Mouse (Mus musculus) stomach, embryonic 14.5 days (tissue): ENCODE measurements around the gene Tnip3. TPM values are rescaled to one million over a fixed set of nuclear protein-coding genes. Genes with fewer than 3 reads are reported as not detected.

Source experiments
- ATAC-seq: fragments of 200-750 bp; cut with Nextera tagmentation; 2 replicates; pipeline ENCODE4 v1.8.0; 2017; ENCODE audit warnings: low read depth, moderate TSS enrichment; ENCODE audit not compliant: insufficient number of reproducible peaks, insufficient read depth, low FRiP score
- H3K27ac ChIP-seq: fragments of 300-500 bp; sonication (generic); 2 replicates; pipeline ENCODE4 v1.5.1; 2014; ENCODE audit warnings: mild to moderate bottlenecking, low read length, moderate library complexity, mixed read lengths
- H3K27me3 ChIP-seq: fragments of 300-500 bp; sonication (generic); 2 replicates; pipeline ENCODE4 v1.6.1; 2014; ENCODE audit warnings: low read length, control low read depth, mixed read lengths; ENCODE audit not compliant: control insufficient read depth, insufficient read depth
- H3K36me3 ChIP-seq: fragments of 300-500 bp; sonication (generic); 2 replicates; pipeline ENCODE4 v1.6.1; 2014; ENCODE audit warnings: mild to moderate bottlenecking, control low read depth, low read length, moderate library complexity, mixed read lengths; ENCODE audit not compliant: control insufficient read depth, insufficient read depth
- H3K4me1 ChIP-seq: fragments of 300-500 bp; sonication (generic); 2 replicates; pipeline ENCODE4 v1.6.1; 2014; ENCODE audit warnings: low read length, control low read depth, mixed read lengths; ENCODE audit not compliant: control insufficient read depth, insufficient read depth
- H3K4me2 ChIP-seq: fragments of 300-500 bp; sonication (generic); replicated peaks from 2 replicates; pipeline ENCODE4 v1.6.1; 2014; ENCODE audit warnings: low read depth, low read length, control low read depth
- H3K4me3 ChIP-seq: fragments of 300-500 bp; sonication (generic); 2 replicates; pipeline ENCODE4 v1.5.1; 2014; ENCODE audit warnings: low read depth, low read length, control low read depth
- H3K9ac ChIP-seq: fragments of 300-500 bp; sonication (generic); replicated peaks from 2 replicates; pipeline ENCODE4 v1.6.1; 2014; ENCODE audit warnings: low read depth, mild to moderate bottlenecking, control low read depth, low read length, moderate library complexity, mixed read lengths
- H3K9me3 ChIP-seq: fragments of 300-500 bp; sonication (generic); 2 replicates; pipeline ENCODE4 v1.6.1; 2016; ENCODE audit warnings: low read depth, low read length, control low read depth; ENCODE audit not compliant: control insufficient read depth
- WGBS: fragments of 180-500 bp; shearing (Covaris S2); extraction: QIAGEN DNeasy Blood & Tissue Kit; methylation state at CpG from one replicate; pipeline ENCODE4 v1.1.7; 2014; 5-methylcytosine and 5-hydroxymethylcytosine counted together
- polyA plus RNA-seq: library from polyadenylated mRNA; unstranded; fragments of >200 nt; fragmentation: Nextera tagmentation; extraction: Ambion mirVana; gene quantifications from 2 replicates; pipeline ENCODE4 v1.2.1, GENCODE M21; 2014

Tnip3 gene
- polyA plus RNA-seq, 1 experiment from 2014 or later = not detected

GRCm38 (mm10) chr6:65564657-65565039 is 39.5 kb downstream of the Tnip3 start:
- Histone ChIP-seq H3K4me2 (no peak overlapping the region), H3K36me3 (no peaks in the 10 kb centered on the region), H3K27me3 (no peaks in the 10 kb centered on the region), H3K9ac (no peak overlapping the region), H3K9me3 (no peaks in the 10 kb centered on the region), H3K4me1 (no peaks in the 10 kb centered on the region), H3K4me3 (no peak overlapping the region), H3K27ac (no peak overlapping the region)
- WGBS = 50% methylated on average over 2 of the region's 2 CpGs
- ATAC-seq = no peak

DNA sequence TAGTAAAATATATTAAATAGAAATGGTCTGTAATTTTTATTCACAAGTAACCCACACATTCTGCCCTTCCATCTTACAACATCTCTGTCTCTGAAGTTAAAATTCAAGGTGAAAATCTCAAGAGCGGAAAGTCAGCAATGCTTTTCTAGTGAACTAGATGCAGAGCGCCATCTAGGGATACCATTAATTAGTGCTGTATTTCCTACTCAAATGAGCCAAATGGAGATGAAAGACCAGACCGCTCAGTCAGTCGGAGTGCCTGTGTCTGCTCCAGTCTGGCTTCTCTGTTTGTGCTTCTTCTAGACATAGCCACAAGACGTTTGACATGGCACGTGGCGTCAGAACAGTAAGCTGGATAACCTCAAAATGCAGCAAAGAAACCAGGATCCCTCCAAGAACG is 44.6 kb downstream of the Tnip3 start:
- no peaks in the 10 kb centered on the region for H3K9me3 ChIP-seq
- no peak overlapping the region for H3K4me2 ChIP-seq
- WGBS = 33% methylated on average over 8 of the region's 8 CpGs
- no peak for ATAC-seq
- no peaks in the 10 kb centered on the region for H3K36me3 ChIP-seq
- H3K4me1 ChIP-seq = no peaks in the 10 kb centered on the region
- no peak overlapping the region for H3K9ac ChIP-seq
- H3K4me3 ChIP-seq = no peak overlapping the region
- no peak overlapping the region for H3K27ac ChIP-seq
- H3K27me3 ChIP-seq = no peaks in the 10 kb centered on the region

DNA sequence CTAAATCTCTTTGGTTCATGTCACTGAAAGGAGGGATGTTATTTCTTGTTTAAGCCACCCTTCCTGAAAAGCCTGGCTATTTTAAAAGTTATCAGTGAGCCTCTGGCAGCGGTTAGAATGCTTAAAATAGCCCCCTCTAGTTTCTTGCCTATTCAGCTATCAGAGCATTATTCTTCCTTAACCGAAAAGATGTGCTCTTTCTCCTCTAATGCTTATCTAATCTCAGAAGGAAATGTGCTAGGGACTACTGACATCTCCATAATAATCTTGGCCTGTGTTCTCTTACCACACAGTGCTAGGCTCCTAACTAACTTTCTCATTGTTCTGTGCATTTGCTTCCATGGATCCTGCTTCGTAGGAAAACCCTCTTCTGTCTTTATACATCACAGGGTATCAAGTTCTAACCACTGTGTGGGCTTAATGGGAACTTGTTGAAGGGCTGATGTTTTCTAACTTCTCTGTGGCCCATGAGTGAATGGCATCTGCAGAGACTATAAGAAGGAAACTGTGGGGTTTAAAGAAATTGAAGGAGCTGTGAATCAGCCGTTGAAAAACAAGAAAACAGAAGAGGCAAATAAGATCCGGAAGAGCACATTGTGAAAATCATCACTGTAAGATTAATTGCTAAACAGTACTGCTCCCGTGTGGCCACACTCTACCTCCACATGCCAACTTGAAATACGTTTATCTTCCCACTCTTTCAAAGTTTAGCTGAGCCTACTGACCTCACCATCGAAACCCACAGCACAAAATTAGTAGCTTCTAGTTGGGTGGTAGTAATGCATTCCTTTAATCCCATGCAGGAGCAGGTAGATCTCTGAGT is 53.2 kb downstream of the Tnip3 start:
- ATAC-seq = no peak
- H3K4me3 ChIP-seq = no peak overlapping the region
- H3K4me2 ChIP-seq = no peak overlapping the region
- H3K36me3 ChIP-seq = no peaks in the 10 kb centered on the region
- H3K9ac ChIP-seq = no peak overlapping the region
- H3K27me3 ChIP-seq = no peaks in the 10 kb centered on the region
- 55% methylated on average over 8 of the region's 8 CpGs for WGBS
- no peaks in the 10 kb centered on the region for H3K4me1 ChIP-seq
- no peak overlapping the region for H3K27ac ChIP-seq
- H3K9me3 ChIP-seq = no peaks in the 10 kb centered on the region

GRCm38 (mm10) chr6:65583029-65583428 is 57.9 kb downstream of the Tnip3 start:
- H3K27me3 ChIP-seq = no peaks in the 10 kb centered on the region
- H3K4me3 ChIP-seq = no peak overlapping the region
- no peak overlapping the region for H3K4me2 ChIP-seq
- 79% methylated on average over 4 of the region's 4 CpGs for WGBS
- H3K4me1 ChIP-seq = no peaks in the 10 kb centered on the region
- no peak for ATAC-seq
- no peak overlapping the region for H3K9ac ChIP-seq
- H3K27ac ChIP-seq = no peak overlapping the region
- no peaks in the 10 kb centered on the region for H3K36me3 ChIP-seq
- H3K9me3 ChIP-seq = no peaks in the 10 kb centered on the region

DNA sequence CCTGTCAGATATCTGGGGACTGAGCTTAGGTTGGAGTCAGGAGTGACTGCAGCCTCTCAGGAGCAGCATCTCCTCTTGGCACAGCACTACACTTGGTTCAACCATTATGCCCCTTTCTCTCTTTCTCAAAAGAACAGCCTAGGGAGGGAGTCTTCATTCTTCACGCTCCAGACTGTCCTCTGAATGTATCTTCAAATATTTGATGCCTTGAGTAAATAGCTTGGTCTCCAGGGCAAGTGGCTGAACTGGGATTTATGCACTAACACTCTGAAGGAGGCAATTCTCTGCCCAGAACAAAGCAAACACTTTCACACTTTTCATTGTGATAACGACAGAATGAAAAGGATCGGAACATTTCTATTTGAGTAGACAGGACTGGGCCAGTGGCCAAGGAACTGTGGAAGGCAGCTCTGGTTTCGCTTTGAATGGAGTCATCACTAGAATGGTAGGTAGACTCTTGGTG is 59.8 kb downstream of the Tnip3 start:
- Histone ChIP-seq H3K9me3 (no peaks in the 10 kb centered on the region), H3K4me2 (no peak overlapping the region), H3K9ac (no peak overlapping the region), H3K27me3 (no peaks in the 10 kb centered on the region), H3K4me3 (no peak overlapping the region), H3K4me1 (no peaks in the 10 kb centered on the region), H3K27ac (no peak overlapping the region), H3K36me3 (no peaks in the 10 kb centered on the region)
- WGBS = 45% methylated on average over 4 of the region's 4 CpGs
- ATAC-seq = 0 out of 2 replicates have a peak, but pooled peaks have one; percentile 37

- Histone ChIP-seq H3K9ac (no peak overlapping the region), H3K9me3 (no peaks in the 10 kb centered on the region), H3K4me2 (no peak overlapping the region), H3K27me3 (no peaks in the 10 kb centered on the region), H3K4me1 (no peaks in the 10 kb centered on the region), H3K36me3 (no peaks in the 10 kb centered on the region), H3K4me3 (no peak overlapping the region), H3K27ac (no peak overlapping the region)
- no peak for ATAC-seq
- WGBS = 69% methylated on average over 3 of the region's 3 CpGs
These were observed 60.4 kb downstream of the Tnip3 start for GRCm38 (mm10) chr6:65585333-65586053.

GRCm38 (mm10) chr6:65588847-65589246 is 63.7 kb downstream of the Tnip3 start:
- Histone ChIP-seq H3K4me2 (no peak overlapping the region), H3K4me3 (no peak overlapping the region), H3K9ac (no peak overlapping the region), H3K4me1 (no peaks in the 10 kb centered on the region), H3K36me3 (no peaks in the 10 kb centered on the region), H3K9me3 (no peaks in the 10 kb centered on the region), H3K27me3 (no peaks in the 10 kb centered on the region), H3K27ac (no peak overlapping the region)
- WGBS = 90% methylated on average over 1 of the region's 1 CpGs
- no peak for ATAC-seq

GRCm38 (mm10) chr6:65590018-65590417 is 64.9 kb downstream of the Tnip3 start:
- 71% methylated on average over 2 of the region's 2 CpGs for WGBS
- Histone ChIP-seq H3K9ac (no peak overlapping the region), H3K27ac (no peak overlapping the region), H3K36me3 (no peaks in the 10 kb centered on the region), H3K9me3 (no peaks in the 10 kb centered on the region), H3K4me2 (no peak overlapping the region), H3K4me1 (no peaks in the 10 kb centered on the region), H3K27me3 (no peaks in the 10 kb centered on the region), H3K4me3 (no peak overlapping the region)
- no peak for ATAC-seq
